Mouse (Mus musculus) midbrain, embryonic 11.5 days (tissue): ENCODE data around the gene Hoxa13. TPM values are rescaled to one million over a fixed set of nuclear protein-coding genes. Genes with fewer than 3 reads are reported as not detected.

Experiments used
- ATAC-seq: fragments of 200-750 bp; cut with Nextera tagmentation; 2 replicates; pipeline ENCODE4 v1.8.0; 2017; ENCODE audit warnings: moderate TSS enrichment, moderate library complexity; ENCODE audit not compliant: low FRiP score
- DNase-seq: peaks from one replicate; pipeline ENCODE4 v3.0.0; 2015; ENCODE audit warnings: low spot score; ENCODE audit errors: missing footprints
- H3K27ac ChIP-seq: fragments of 300-500 bp; sonication (generic); 2 replicates; pipeline ENCODE4 v1.5.1; 2014; ENCODE audit warnings: low read depth, low read length
- H3K27me3 ChIP-seq: fragments of 300-500 bp; sonication (generic); 2 replicates; pipeline ENCODE4 v1.6.1; 2014; ENCODE audit warnings: mild to moderate bottlenecking, low read length, moderate library complexity, mixed read lengths; ENCODE audit not compliant: control insufficient read depth, insufficient read depth
- H3K36me3 ChIP-seq: fragments of 300-500 bp; sonication (generic); 2 replicates; pipeline ENCODE4 v1.6.1; 2014; ENCODE audit warnings: mild to moderate bottlenecking, low read length, moderate library complexity, mixed read lengths; ENCODE audit not compliant: control insufficient read depth, insufficient read depth
- H3K4me1 ChIP-seq: fragments of 300-500 bp; sonication (generic); 2 replicates; pipeline ENCODE4 v1.6.1; 2014; ENCODE audit warnings: low read length; ENCODE audit not compliant: control insufficient read depth, insufficient read depth
- H3K4me2 ChIP-seq: fragments of 300-500 bp; sonication (generic); 2 replicates; pipeline ENCODE4 v1.6.1; 2014; ENCODE audit warnings: mild to moderate bottlenecking, moderate library complexity
- H3K4me3 ChIP-seq: fragments of 300-500 bp; sonication (generic); 2 replicates; pipeline ENCODE4 v1.5.1; 2014; ENCODE audit warnings: low read depth, low read length
- H3K9ac ChIP-seq: fragments of 300-500 bp; sonication (generic); 2 replicates; pipeline ENCODE4 v1.6.1; 2014; ENCODE audit warnings: low read length
- H3K9me3 ChIP-seq: fragments of 300-500 bp; sonication (generic); 2 replicates; pipeline ENCODE4 v1.6.1; 2016; ENCODE audit warnings: low read length; ENCODE audit not compliant: control insufficient read depth
- WGBS: fragments of 180-500 bp; shearing (Covaris S2); extraction: QIAGEN DNeasy Blood & Tissue Kit; methylation state at CpG from one replicate; pipeline ENCODE4 v1.1.7; 2014; 5-methylcytosine and 5-hydroxymethylcytosine counted together
- polyA plus RNA-seq: library from polyadenylated mRNA; unstranded; fragments of >200 nt; fragmentation: Nextera tagmentation; extraction: Ambion mirVana; gene quantifications from 2 replicates; pipeline ENCODE4 v1.2.1, GENCODE M21; 2014

Hoxa13 gene
- polyA plus RNA-seq, 1 experiment from 2014 or later = not detected

DNA sequence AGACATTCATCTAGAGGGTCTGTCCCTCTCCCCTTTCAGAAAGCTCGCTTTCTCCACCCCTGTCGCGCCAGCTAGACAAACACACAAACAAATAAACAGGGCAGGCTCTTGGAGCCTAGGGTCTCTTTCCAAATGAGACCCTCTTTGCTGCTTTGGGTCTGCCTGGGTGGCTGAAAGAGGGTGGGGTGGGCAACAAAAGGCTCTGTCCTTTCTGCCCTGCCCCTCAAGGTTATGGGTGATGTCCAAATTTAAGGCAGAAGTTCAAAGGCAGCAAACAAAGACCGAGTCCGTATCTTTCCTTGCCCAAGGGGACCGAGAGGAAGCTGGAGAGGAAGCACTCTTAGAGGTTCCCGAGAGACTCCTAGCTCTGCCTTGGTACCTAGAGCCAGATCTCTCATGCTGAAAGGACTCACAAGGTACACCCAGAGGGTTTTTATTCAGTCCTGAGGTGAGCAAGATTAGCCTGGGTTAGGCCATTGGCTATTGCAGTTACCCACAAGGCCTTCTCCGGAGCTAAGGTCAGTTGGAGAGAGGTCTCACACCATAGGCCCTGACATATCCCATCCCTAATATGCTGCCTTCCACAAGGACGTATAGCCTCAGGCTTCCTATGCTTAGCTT is 19.6 kb downstream of the Hoxa13 start:
- 6% methylated on average over 9 of the region's 9 CpGs for WGBS
- no peaks in the 10 kb centered on the region for H3K36me3 ChIP-seq
- no peak overlapping the region for H3K9ac ChIP-seq
- H3K27me3 ChIP-seq = peaks cover 98% of the 10 kb centered on the region
- no peaks in the 10 kb centered on the region for H3K4me1 ChIP-seq
- H3K4me3 ChIP-seq = no peak overlapping the region
- no peaks in the 10 kb centered on the region for H3K9me3 ChIP-seq
- ATAC-seq (no peak), DNase-seq (no peak)
- no peak overlapping the region for H3K4me2 ChIP-seq
- H3K27ac ChIP-seq = no peak overlapping the region

DNA sequence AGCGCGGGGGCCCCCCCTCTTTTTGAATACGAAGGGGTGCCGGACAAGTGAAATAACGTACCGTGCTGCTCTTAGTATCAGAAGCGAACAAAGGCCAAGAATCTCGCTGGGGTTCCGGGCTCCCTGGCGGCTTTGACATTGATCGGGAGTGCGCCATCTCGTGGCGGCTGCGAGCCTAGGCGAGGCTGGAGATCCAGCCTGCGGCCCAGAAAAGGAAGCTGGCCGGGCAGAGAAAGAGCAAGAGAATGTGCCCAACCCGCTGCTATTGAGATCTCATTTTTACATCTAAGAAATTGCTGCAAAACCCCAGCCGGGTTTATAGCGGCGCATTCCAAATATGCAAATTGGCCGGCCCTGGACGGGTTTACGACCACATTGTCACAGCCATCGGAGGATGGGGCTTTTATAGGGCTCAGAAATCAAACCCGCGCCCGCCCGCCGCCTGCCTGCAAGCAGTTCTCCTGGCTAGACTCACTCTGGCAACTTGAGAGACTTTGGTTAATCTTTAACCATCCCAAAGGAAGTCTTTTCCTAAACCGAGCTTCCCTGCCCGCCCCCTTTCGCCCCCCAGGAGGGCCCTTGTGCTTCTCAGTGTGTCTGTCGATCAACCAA is 20.2 kb downstream of the Hoxa13 start, which contains the start of gene Hoxa10:
Gene Hoxa10 (minus strand): TSS at position 466 of the 612 bp plus-strand sequence.
- Histone ChIP-seq H3K27ac (no peak within 1 kb of the TSS), H3K4me2 (no peak within 1 kb of the TSS), H3K4me1 (no peaks in the 10 kb centered on the region), H3K4me3 (no peak within 1 kb of the TSS), H3K9me3 (no peaks in the 10 kb centered on the region), H3K36me3 (no peaks in the 10 kb centered on the region), H3K9ac (no peak within 1 kb of the TSS), H3K27me3 (peaks cover 98% of the 10 kb centered on the region)
- WGBS = under 1% methylated on average over 35 of the region's 35 CpGs
- peak; percentile 99 for DNase-seq
- ATAC-seq = 0 out of 2 replicates have a peak, but pooled peaks have one; percentile 57

GRCm38 (mm10) chr6:52239625-52240388 is 20.9 kb downstream of the Hoxa13 start:
- H3K27ac ChIP-seq = no peak overlapping the region
- no peaks in the 10 kb centered on the region for H3K4me1 ChIP-seq
- H3K27me3 ChIP-seq = peaks cover 98% of the 10 kb centered on the region
- ATAC-seq = no peak
- H3K9me3 ChIP-seq = no peaks in the 10 kb centered on the region
- H3K4me2 ChIP-seq = no peak overlapping the region
- no peak overlapping the region for H3K9ac ChIP-seq
- no peak overlapping the region for H3K4me3 ChIP-seq
- 3% methylated on average over 30 of the region's 30 CpGs for WGBS
- no peaks in the 10 kb centered on the region for H3K36me3 ChIP-seq
- no peak for DNase-seq

DNA sequence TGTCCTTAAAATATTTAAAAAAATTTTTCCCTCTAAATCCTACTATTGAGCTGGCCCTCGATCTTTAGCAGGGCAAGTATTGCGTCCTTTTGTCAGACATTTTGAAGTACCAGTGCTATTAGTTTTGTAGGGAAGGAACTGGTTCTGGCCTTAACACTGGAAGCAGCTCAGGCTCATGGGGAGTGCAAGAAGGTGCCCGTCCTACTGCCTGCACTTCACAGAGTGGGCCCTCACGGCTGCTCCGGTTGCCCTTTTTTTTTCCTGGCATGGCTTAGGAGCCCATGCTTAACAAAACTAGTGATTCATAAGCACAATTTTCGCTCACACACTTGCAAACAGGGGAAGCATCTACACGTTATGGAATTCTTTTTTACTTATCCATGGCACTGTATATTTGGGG is 21.7 kb downstream of the Hoxa13 start:
- peaks cover 99% of the 10 kb centered on the region for H3K27me3 ChIP-seq
- no peak for ATAC-seq
- H3K36me3 ChIP-seq = no peaks in the 10 kb centered on the region
- under 1% methylated on average over 7 of the region's 7 CpGs for WGBS
- H3K4me1 ChIP-seq = no peaks in the 10 kb centered on the region; the same call in 1 of the 2 replicates
- H3K9me3 ChIP-seq = no peaks in the 10 kb centered on the region
- H3K9ac ChIP-seq = no peak overlapping the region
- H3K4me3 ChIP-seq = no peak overlapping the region
- no peak overlapping the region for H3K27ac ChIP-seq
- no peak for DNase-seq
- no peak overlapping the region for H3K4me2 ChIP-seq

- no peaks in the 10 kb centered on the region for H3K9me3 ChIP-seq
- no peak overlapping the region for H3K4me2 ChIP-seq
- 2% methylated on average over 7 of the region's 7 CpGs for WGBS
- H3K9ac ChIP-seq = no peak overlapping the region
- no peak overlapping the region for H3K27ac ChIP-seq
- H3K4me1 ChIP-seq = no peaks in the 10 kb centered on the region; the same call in 1 of the 2 replicates
- H3K4me3 ChIP-seq = no peak overlapping the region
- H3K36me3 ChIP-seq = no peaks in the 10 kb centered on the region
- ATAC-seq (no peak), DNase-seq (no peak)
- peaks cover 99% of the 10 kb centered on the region for H3K27me3 ChIP-seq
Observed at GRCm38 (mm10) chr6:52238155-52238545, 22.5 kb downstream of the Hoxa13 start.

GRCm38 (mm10) chr6:52237346-52238154 is 23.1 kb downstream of the Hoxa13 start:
- H3K9ac ChIP-seq = no peak overlapping the region
- no peak for ATAC-seq
- peaks cover 99% of the 10 kb centered on the region for H3K27me3 ChIP-seq
- no peak overlapping the region for H3K4me3 ChIP-seq
- no peaks in the 10 kb centered on the region for H3K9me3 ChIP-seq
- H3K4me1 ChIP-seq = no peaks in the 10 kb centered on the region; the same call in 1 of the 2 replicates
- no peak for DNase-seq
- H3K4me2 ChIP-seq = no peak overlapping the region
- H3K36me3 ChIP-seq = no peaks in the 10 kb centered on the region
- no peak overlapping the region for H3K27ac ChIP-seq
- 8% methylated on average over 10 of the region's 10 CpGs for WGBS

DNA sequence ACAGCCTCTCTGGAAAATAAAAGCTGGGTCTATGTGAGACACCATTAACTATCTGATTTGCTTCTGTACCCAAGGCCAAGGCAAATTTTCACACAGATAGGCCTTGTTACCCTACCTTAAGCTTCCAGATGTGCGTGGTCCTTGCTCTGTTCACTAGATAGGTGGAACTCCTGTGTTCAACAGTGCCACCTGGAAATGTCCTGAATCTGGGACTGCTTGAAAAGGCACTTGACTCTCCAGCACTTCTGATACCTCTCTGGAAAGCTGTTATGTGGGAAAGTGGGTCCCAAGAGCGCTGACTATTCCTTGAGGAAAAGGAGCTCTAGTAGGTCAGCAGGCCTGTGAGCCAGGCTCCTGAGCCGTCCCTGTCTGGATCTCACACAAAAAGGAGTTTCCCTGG is 23.9 kb downstream of the Hoxa13 start:
- H3K36me3 ChIP-seq = no peaks in the 10 kb centered on the region
- H3K4me2 ChIP-seq = no peak overlapping the region
- no peaks in the 10 kb centered on the region for H3K9me3 ChIP-seq
- H3K27ac ChIP-seq = no peak overlapping the region
- H3K4me3 ChIP-seq = no peak overlapping the region
- WGBS = 12% methylated on average over 3 of the region's 3 CpGs
- DNase-seq = no peak
- peaks cover 99% of the 10 kb centered on the region for H3K27me3 ChIP-seq
- no peaks in the 10 kb centered on the region; the same call in 1 of the 2 replicates for H3K4me1 ChIP-seq
- no peak for ATAC-seq
- no peak overlapping the region for H3K9ac ChIP-seq

GRCm38 (mm10) chr6:52235866-52236265 is 24.8 kb downstream of the Hoxa13 start:
- WGBS = 19% methylated on average over 6 of the region's 6 CpGs
- DNase-seq = no peak
- peaks cover 95% of the 10 kb centered on the region for H3K27me3 ChIP-seq
- H3K4me2 ChIP-seq = no peak overlapping the region
- H3K9me3 ChIP-seq = no peaks in the 10 kb centered on the region
- H3K4me3 ChIP-seq = no peak overlapping the region
- H3K27ac ChIP-seq = no peak overlapping the region
- no peaks in the 10 kb centered on the region for H3K36me3 ChIP-seq
- no peaks in the 10 kb centered on the region; the same call in 1 of the 2 replicates for H3K4me1 ChIP-seq
- no peak for ATAC-seq
- H3K9ac ChIP-seq = no peak overlapping the region
